Mouse (Mus musculus): ENCODE data around the gene Atg101.

Atg101 gene

GRCm38 (mm10) chr15:101336474-101337174, 52.6 kb downstream of the Atg101 start:
- ATAC-seq (ENCODE audit: low TSS enrichment) = no peak

GRCm38 (mm10) chr15:101338359-101338758, 54.3 kb downstream of the Atg101 start:
- ATAC-seq (ENCODE audit: low TSS enrichment) = no peak

- peak; percentile 82 for ATAC-seq (ENCODE audit: low TSS enrichment)
Measured at GRCm38 (mm10) chr15:101339537-101339936, 55.5 kb downstream of the Atg101 start.

All from frontal cortex, adult (tissue).